Mouse (Mus musculus): ENCODE measurements around the gene Mto1. TPM values are rescaled to one million over a fixed set of nuclear protein-coding genes. Genes with fewer than 3 reads are reported as not detected.

Gene Mto1
- total RNA-seq (2021) = 10 to 100 TPM; 22.4 to 23.2 TPM
- long read RNA-seq, transcript Mto1-201 (12 exons, 2,366 nt) = major isoform, 19 of 29 reads
- long read RNA-seq, partial matches to known transcripts = 1 of 29 reads
- long read RNA-seq, other reads (novel, unspliced or antisense) = 9 of 29 reads

DNA sequence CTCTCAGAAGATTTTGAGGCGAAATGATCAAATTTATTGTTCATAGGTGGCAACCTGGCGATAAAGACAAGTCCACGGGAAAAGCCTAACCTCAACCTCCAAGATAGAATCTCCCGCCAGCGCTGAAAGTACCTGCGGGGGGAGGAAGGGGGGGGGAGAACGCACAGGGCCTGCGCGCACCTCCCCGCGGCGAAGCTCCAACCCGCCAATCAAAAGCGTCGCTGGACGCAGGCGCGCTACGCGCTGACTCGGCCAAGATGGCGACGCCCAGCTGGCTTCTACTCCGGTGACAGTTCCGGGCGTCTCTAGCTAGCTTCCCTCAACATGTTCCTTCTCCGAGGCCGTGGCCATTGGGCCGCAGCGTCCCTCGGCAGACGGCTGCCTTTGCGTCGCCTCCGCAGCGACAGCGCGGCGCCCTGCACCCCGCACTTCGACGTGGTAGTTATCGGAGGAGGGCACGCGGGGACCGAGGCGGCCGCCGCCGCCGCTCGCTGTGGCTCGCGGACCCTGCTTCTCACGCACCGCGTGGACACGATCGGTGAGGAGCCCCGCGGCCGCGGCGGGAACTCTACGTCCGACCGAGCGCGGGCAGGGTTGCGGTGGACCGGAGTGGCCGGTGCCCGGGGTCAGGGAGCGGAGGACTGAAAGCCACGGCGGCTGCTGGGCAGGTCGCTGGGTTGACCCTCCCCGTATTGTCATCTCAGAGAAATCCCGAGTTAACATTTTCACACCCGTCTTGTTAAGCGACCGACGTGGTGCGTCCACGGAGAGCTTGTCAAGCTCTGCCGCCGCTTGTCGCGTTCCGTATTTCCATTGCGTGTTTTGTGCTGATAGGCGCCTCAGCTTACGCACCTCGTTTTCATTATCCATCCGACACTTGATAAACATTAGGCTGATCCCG is at the start of gene Mto1, which contains the start of gene Gm17324:
Gene Mto1, plus strand, starts transcription at position 236 of the 901 bp plus-strand sequence.
Gene Gm17324, minus strand, starts transcription at position 814 of the 901 bp plus-strand sequence.
- peak; percentile 86 to 91 for DNase-seq (ENCODE audit: low spot score in 2 of 2)

DNA sequence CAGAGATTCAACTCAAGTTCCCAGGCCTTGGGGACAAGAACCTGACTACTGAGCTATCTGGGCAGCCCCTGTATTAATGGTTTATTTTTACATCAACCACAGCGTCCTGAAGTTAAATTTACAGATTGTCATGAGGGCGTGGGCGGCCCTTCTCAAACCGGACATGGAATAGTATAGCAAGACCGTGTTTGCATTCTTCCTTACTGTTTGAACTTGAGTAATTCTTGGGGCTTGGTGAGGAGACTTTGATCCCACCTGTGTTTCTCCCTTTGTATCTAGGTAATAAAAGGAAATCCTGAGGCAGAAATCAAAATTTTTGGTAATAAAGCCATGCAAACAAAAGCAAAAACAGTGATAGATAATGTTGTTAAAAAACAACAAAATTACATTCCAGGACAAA is 47.4 kb upstream of the Mto1 start:
- DNase-seq (ENCODE audit: low spot score in 2 of 2) = no peak

DNA sequence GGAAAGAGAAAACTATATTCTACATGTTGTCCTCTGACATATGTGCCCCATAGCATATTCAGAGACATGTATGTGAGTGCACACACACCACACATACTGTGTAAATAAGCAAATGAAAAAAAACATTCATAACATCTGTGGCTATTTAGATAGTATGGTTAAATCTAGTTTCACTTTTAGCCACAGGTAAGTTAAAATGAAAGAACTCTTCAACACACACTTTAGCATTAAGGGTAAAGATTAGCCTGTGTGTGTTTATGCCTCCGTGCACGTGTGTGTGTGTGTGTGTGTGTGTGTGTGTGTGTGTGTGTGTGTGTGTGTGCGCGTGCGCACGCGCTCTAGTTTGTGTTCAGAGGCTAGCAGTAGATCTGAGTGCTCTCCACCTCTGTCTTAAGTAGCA is 46.4 kb upstream of the Mto1 start:
- DNase-seq (ENCODE audit: low spot score in 2 of 2) = no peak

DNA sequence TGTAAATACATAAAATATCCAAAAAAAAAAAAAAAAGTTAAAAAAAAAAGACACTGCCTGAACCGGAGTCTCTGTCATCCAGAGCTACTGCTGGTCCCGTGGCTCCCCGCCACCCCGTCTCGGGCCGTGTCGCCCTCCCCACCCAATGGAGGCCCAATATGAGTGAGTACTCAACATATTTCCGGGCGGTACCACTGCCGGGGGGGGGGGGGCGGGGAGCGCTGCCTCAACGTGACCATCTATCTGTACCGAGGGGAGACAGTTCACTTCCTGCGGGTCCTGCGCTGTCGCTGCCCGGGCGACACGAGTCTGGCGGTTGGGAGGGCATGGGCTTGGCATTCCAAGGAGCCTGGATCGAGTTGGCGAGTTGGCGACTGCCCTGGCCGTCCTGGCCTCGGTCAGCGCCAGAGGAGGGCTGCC is 20.6 kb upstream of the Mto1 start:
- DNase-seq (ENCODE audit: low spot score in 2 of 2) = no peak

DNA sequence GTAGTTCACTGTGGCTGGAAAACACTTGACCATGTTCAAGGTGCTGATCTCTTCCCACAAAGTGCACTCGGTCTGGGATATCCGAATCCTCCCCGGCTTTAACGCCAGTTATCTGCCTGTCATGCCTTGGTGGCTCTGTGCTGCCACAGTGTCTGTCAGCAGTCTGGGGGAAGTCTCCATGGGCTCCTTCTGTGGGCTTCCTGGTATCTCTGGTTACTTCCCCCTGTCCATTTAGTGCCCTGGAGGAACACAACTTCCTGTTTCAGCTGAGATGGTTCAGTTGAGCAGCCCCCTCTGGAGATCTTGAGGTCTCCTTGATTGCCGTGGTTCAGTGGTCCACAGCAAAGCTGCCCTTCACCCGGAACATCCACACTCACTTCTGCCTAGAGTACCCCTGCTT is 19.8 kb upstream of the Mto1 start:
- no peak for DNase-seq (ENCODE audit: low spot score in 2 of 2)

DNA sequence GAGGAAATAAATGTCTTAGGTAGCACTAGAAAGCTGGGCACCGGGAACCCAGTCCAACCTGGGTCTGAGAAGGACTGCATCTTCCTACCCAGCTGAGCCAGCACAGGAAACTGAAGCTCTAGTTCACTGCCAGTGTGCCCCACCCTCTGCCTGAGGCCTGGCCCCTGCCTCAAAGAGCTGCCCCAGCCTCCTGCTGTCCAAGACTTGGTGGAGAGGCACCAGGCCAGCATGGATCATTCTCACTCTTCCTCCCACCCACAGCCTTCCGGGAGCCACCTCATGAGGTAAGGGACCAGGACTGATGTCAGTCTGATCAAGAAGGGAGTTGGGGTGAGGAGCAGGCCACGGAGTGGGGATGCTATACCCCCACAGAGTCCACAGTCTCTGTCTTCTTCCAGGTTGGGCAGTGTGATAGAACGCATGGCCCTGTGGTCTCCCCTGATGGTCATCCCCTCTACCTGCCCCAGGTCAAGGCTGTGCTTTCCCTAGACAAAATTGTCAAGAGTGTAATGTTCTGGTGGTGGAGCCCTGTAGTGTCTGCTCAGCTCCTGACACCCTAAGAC is 19.1 kb upstream of the Mto1 start:
- no peak for DNase-seq (ENCODE audit: low spot score in 2 of 2)

DNA sequence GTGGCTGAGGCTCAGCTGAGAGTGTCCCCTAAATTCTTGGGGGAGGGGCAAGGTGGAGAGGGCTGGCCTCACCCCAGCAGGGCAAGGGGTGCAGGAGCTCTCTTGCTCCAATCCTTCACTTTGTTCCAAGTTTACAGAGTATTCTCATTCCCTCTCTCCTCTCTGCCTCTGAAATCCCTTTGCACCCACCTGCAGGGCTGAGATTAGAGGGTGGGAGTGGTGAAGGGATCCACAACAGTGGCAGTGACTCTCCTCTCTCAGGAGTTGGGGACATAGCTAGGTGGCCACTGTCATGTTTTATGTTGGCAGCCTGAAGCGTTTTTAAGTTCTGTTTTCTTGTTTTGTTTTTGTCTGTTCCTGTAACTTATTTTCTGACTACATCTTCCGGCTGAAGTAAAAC is 18.5 kb upstream of the Mto1 start:
- DNase-seq (ENCODE audit: low spot score in 2 of 2) = no peak

DNA sequence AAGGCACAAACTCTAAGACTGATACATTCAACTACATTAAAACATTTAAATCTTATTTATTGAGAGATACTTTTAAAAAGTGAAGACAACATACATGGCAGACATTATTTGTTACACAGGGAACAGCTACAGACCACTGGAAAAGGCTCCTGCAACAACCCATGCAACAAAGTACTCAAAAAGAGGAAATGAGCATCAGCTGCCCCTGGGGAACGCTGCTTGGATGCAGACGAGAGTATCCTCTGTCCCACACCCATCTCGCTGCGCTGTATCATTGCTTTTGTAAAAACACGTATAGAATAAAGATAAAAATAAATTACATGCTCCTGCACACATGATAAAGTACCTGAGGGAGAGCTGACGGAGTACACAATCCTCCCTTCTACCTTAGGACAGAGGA is 17.5 kb upstream of the Mto1 start:
- DNase-seq (ENCODE audit: low spot score in 2 of 2) = no peak

DNA sequence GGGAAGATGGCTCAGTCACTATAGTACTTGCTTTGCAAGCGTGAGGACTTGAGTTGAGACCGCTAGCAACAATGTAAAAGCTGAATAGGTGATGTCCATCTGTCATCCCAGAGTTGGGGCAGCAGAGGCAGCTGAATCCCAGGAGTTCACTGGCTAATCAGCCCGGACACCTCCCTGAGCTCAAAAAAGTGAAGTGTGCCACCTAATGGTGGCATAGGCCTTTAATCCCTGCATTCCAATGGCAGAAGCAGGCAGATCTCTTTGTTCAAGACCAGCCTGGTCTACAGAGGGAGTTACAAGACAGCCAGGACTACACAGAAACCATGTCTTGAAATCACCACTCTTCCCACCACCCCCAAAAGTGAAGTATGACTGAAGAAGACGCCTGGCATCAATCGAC is 15.5 kb upstream of the Mto1 start:
- no peak for DNase-seq (ENCODE audit: low spot score in 2 of 2)

DNA sequence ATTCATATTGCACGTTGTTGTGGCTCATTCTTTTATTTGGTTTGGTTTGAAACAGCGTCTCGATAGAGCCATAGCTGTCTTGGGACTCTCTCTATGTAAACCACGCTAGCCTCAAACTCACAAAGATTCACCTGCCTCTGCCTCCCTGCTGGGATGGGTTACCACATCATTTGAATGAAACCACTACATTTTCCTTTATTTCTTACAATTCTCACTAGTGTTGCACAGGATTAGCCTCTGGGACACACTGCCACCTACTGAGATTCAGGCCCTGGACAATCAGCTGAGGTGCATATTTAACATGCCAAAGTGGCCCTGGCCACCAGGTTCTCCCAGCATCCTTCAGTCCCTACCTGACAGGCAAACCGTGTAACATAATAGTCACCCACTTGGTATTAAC is 8.6 kb upstream of the Mto1 start:
- no peak for DNase-seq (ENCODE audit: low spot score in 2 of 2)

DNA sequence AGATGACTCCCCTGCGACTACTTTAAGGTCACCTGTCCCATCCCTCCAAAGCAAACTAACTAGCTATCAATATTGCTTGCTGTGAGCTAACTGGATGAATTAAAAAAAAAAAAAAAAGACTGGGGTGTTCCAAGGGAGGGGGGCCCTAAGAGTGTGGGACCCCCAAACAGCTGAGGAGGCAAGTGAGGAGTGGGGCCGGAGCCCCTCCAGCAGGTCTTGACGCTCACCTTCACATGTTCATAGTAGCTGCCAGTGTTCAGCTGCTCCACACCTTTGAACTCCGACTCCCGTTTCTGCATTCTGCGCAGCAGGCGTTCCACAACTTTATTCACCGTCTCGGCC is 5.8 kb upstream of the Mto1 start:
- no peak for DNase-seq (ENCODE audit: low spot score in 2 of 2)

DNA sequence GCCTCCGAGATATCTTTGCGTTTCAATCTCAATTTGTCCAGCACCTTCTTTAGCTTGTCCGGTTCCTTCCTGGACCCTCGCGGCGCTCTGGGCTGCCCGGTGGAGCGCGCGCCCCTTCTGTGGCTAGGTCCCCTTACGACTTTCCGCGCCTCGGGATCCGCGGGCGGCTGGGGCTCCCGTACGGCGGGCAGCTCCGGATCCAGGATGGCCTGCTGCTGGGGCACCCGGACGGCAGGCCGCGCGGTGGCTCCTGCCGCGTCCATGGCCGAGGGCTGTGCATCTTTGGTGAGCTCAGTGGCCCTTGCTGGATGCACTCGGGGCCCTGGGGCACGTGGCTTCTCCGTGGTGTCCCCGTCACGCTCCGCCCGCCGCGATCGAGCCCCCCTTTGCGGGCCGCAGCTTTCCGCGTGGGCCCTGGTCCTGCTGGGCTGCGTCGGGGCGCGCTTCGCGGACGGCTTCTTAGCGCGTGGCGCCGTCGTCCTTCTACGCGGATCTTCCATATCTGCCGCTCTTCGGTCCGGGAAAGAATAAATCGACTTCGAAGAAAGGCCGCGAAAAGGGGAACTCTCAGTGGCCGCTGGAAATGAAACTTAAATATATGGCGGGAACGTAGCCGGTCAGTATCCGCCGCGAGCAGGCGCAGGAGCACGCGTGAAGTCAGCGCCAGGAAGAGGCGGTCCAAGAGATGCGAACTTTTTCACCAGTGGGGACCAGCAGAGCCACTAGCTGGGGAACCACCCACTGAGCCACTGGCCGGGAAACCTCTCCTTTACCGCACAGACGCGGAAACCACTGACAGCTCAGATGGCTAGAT is 5.2 kb upstream of the Mto1 start, which contains the start of gene Cgas:
Gene Cgas, minus strand, starts transcription at position 659 of the 814 bp plus-strand sequence.
- peak in 1 of 2 experiments; percentile 20 for DNase-seq (ENCODE audit: low spot score in 2 of 2)

DNA sequence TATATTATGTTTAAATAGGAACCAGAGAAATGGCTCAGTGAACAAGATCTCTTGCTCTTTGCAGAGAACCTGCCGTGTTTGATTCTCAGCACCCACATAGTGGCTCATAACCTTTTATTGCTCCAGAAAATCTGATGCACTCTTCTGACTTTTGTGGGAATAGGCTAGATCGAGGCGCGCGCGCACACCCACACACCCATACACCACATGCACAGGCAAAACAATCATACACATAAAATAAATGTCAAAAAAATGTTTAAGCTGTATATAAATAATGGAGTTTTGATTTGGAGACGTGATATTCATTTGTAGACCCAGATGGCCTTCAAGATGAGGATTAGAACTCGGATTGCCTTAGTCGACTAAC is 419 bp upstream of the Mto1 start:
- DNase-seq (ENCODE audit: low spot score in 2 of 2) = no peak

DNA sequence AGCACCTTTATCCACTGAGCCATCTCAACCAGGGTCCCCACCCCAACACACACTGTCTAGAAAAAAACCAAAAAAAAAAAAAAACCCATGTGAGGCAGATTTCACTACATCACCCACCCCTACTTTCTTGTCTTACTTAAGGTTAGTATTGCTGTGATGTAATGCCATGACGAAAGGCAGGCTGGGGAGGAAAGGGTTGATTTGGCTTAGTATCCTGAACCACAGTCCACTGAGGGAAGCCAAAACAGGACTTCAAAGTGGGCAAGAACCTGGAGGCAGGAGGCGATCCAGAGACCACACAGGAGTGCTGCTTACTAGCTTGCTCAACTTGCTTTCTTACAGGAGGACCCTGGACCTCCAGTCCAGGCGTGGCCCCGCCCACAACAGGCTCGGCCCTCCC is 2.4 kb downstream of the Mto1 start:
- DNase-seq (ENCODE audit: low spot score in 2 of 2) = no peak

DNA sequence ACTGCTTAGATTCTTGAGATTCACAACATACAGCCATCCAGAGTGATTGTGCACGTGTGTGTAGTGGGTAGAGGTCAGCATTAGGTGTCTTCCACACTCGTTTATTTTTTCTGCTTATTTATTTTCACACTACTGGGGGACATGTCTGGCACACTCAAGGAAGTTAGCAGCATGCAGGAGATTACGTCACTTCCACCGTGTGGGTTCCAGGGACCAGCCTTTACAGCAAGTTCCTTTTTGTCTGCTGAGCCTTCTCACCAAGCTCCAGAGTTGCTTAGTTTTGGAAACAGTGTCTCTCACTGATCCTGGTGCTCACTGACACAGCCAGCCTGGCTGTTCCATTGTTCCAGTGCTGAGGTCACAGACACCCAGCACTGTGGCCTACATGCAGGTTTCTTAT is 3.4 kb downstream of the Mto1 start:
- DNase-seq (ENCODE audit: low spot score in 2 of 2) = no peak

DNA sequence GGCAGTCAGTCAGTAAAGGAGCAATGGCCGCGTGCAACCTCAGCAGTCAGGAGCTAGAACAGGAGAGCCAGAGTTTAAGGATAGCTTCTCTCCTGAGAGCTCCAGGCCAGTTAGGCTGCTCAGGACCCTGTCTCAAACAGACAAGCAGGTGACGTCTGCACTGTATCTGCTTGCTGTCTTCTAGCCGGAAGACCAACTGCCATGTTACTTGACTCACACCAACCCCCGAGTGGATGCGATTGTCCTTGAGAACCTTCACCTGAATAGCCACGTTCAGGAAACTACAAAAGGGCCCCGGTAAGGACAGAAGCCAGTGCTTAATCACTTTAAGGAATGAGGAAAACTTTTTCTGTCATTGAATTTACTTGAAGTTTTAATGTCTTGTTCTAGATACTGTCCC is 9.0 kb downstream of the Mto1 start:
- no peak for DNase-seq (ENCODE audit: low spot score in 2 of 2)

DNA sequence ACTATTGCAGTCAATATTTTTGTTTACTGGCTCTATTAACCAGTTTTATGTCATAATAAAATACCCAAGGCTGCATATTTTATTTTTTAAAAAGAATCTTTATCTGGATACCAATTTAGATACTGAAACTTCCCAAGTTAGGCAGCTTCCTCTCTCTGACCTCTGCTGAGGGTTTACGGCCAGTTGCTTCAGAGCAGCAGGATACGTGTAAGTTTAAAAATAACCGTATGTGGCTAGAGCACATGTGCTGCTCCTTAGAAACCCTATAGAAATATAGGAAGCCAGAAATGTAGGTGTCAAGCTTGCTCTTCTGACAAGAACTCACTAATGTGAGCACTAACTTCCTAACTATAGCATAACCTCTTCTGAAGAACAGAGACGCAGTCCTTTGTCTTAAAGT is 15.3 kb downstream of the Mto1 start:
- DNase-seq (ENCODE audit: low spot score in 2 of 2) = no peak

DNA sequence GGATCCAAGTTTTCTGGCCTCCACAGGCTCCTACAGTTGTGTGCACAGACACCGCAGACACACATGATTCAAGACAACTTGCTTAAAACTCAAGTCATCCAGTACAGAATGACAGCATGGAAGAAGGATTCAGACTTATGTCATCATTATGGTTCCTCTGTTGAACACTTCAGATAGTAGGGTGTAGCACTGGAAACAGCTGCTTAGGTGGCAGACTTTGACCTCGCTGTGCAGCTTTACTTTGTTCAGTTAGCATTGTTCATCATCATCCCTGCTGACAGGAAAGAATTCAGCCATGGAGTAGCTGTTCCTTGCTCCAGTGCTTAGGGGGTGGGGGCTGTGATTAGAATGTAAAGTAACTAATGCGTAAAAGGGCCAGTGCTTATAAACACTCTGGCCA is 17.7 kb downstream of the Mto1 start:
- no peak for DNase-seq (ENCODE audit: low spot score in 2 of 2)

DNA sequence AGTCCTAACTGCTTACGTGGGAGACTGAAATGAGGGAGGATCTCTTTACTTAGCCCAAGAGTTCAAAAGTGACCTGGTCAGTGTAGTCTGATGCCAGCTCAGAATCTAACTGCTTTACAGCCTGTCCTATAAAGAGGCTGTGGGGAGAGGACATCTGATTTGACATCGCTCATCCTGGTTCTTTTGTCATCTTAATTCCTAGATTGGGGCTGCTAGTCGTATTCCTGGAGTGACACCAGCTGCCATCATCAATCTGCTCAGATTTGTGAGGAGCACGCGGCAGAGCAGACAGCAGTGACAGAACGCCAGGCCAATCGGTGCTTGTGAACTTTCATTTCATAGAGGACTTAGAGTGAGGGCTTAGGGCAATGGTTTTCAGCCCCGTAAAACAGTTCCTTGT is 25.6 kb downstream of the Mto1 start:
- no peak for DNase-seq (ENCODE audit: low spot score in 2 of 2)

DNA sequence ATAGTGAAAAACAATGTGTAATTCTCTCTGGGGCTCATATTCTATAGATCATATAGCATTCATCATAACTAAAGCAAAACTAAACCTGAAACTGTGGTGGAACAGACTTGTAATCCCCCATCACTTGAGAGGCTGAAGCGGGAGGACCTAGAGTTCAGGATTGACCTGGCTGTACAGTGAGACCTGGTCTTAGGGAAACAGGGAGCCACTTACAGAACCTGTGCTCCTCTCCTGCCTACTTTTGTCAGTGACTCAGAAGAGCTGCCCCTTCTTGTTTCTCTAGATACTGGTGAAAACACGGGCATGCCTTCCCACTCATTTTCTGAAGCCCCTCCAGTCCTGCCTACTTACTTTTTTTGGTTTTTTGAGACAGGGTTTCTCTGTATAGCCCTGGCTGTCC is 26.3 kb downstream of the Mto1 start:
- no peak for DNase-seq (ENCODE audit: low spot score in 2 of 2)

DNA sequence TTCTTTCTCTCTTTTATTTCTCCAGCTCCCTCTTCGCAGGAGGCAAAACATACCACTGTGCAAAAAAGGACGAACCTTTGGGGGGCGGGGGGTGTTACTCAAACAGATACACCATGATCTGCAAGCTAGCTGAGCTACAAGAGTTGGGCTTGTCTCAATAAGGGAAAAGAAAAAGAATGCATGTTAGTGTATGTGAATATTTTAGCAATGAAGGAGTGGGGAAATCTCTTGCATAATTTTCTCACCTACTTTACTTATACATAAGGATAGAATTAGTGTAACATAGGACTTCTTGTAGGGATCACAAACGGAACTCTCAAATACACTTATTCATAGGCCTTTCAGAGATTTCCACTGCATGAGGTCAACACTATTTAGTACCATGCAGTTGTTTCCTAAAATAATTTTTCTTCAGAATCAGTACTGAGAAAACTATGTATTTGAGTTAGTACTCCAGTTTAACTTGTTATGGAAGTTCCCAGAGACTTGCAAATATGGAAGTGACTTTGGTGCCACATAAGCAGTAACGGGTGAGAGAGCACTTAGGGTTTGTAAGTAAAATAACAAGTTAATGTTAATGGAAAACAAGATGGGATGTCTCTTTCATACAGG is 26.9 kb downstream of the Mto1 start:
- DNase-seq (ENCODE audit: low spot score in 2 of 2) = no peak

Measured in layer of hippocampus, adult 18-20 months (tissue).